Mouse (Mus musculus) liver, adult 2 months (tissue): ENCODE results near the gene Stx3.

Experiments
- CTCF ChIP-seq: fragments of 200-500 bp; IDR thresholded peaks from 2 replicates; pipeline ENCODE4 v1.5.1; 2011; ENCODE audit warnings: low read depth, low read length, control low read depth
- POLR2A ChIP-seq: fragments of 200-500 bp; IDR thresholded peaks from 2 replicates; pipeline ENCODE4 v1.6.1; 2011; ENCODE audit warnings: low read length, control low read depth; ENCODE audit not compliant: insufficient read depth; ENCODE audit errors: extremely low read depth

DNA sequence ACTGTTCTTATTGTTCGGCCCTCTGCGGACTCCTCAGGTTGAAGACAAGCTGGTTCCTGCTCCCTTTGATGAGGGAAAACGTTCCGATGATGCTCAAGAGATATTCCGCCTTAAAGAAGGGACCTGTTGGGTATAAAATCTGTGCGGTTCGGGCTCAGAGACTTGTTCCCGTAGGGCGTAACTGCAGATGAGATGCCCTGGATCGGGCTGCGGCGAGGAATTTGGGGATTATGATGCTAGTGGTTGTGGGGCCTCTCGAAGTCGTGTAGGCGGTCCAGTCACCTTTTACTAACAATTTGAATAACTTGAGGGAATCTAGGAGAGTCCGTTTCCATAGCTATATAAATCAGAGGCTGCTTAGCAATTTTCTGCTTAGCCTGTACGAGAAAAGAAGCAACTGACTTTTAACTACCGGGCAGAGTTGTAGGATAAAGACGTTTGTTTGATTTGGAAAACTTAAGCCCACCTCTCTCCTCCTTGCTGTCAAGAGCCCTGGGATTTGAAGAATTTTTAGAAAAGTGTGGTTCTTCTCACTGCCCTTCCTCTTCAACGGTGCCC is at the start of gene Stx3:
- TF ChIP-seq CTCF (no peak), POLR2A (no peak)
